In genomic region chr12:113365783-113366182, GRCm38 (mm10) we compare ENCODE assay signal across 22 mouse cellular contexts.
DNase-seq lines count a peak whose midpoint lies in the region; ATAC-seq and TF ChIP-seq lines count a peak whose summit lies in the region.
"Had no signal": no experiment of that assay in that cellular context is flagged by ENCODE, and none has a peak within 500 bp of the region (broad histone marks: within the 10 kb centered on the region; RNA-seq: fewer than 3 reads in every experiment).

No protein-coding gene starts in this region.

- TF ChIP-seq CTCF in intestine, postnatal 0 days (IDR thresholded peaks at IDR 0.05; ENCODE audit: low read depth): no peak
- no peak for TF ChIP-seq CTCF in CH12.LX (conservative IDR thresholded peaks at IDR 0.05 in 1 of 2, IDR thresholded peaks at IDR 0.05 in 1 of 2; ENCODE audit: low read depth in 2 of 2, low read length in 2 of 2)

- dilution Hi-C loops in CH12.LX (cut with MboI; ENCODE audit: extremely low pct_ligation_motif_present, extremely low pct_unique_long_range_greater_than_20kb, low sequenced_read_pairs): no loop called here

- peak; percentile 32 for DNase-seq in intestine, embryonic 14.5 days (ENCODE audit: low spot score)
- DNase-seq in limb, embryonic 11.5 days (ENCODE audit: low spot score): peak; percentile 13
- no peak for DNase-seq in limb, embryonic 10.5 days (ENCODE audit: low spot score)
- DNase-seq in CH12.LX (ENCODE audit: extremely low read depth): no peak
- no peak for DNase-seq in ES-E14 (ENCODE audit: low read depth, low spot score)
- DNase-seq in adrenal gland, postnatal 25 days: no peak
- DNase-seq in lung, postnatal 14 days: no peak
- DNase-seq: adrenal gland, adult 2 months; adrenal gland, adult 8-10 months; adrenal gland, postnatal 10 days; adrenal gland, postnatal 14 days; adrenal gland, postnatal 36 days; cerebellum, adult 11 months; cerebellum, adult 11-12 months; cerebellum, adult 18-20 months; cerebellum, adult 2 months; cerebellum, adult 8-10 months had no signal

- no peak overlapping the region for H3K4me2 ChIP-seq in intestine, embryonic 14.5 days (ENCODE audit: low read length)
- no peak overlapping the region for H3K4me2 ChIP-seq in intestine, postnatal 0 days (replicated peaks; ENCODE audit: low read depth)
- no peak overlapping the region for H3K4me2 ChIP-seq in limb, embryonic 11.5 days (ENCODE audit: low read depth, severe bottlenecking)
- H3K4me2 ChIP-seq in CH12.LX (ENCODE audit: insufficient read depth, low read depth, poor library complexity, severe bottlenecking): no peak overlapping the region

- ATAC-seq in intestine, embryonic 14.5 days (replicated peaks; ENCODE audit: low FRiP score, low TSS enrichment, low read depth): no peak
- ATAC-seq in intestine, postnatal 0 days: no peak
- no peak for ATAC-seq in limb, embryonic 11.5 days (ENCODE audit: insufficient number of reproducible peaks, low FRiP score, low TSS enrichment, low read depth)
- ATAC-seq: activated CD4-positive, CD25-positive, alpha-beta regulatory T cell, adult 4 months; CD4-positive, CD25-positive, alpha-beta regulatory T cell, adult 4 months; Patski had no signal

- no peak overlapping the region for H3K4me3 ChIP-seq in intestine, embryonic 14.5 days (ENCODE audit: low read depth, low read length)
- no peak overlapping the region for H3K4me3 ChIP-seq in intestine, postnatal 0 days (ENCODE audit: low read depth, low read length)
- H3K4me3 ChIP-seq in limb, embryonic 11.5 days (ENCODE audit: low read depth, low read length): no peak overlapping the region
- H3K4me3 ChIP-seq in limb, embryonic 10.5 days: no peak overlapping the region
- H3K4me3 ChIP-seq in CH12.LX (replicated peaks in 1 of 3; ENCODE audit: low read depth in 2 of 3, low read length in 2 of 3, poor library complexity in 1 of 3) (peak overlapping the region; percentile 35 to 54 (median 52)), ES-E14 (ENCODE audit: insufficient read depth in 1 of 2, low read depth in 1 of 2, low read length in 2 of 2, poor library complexity in 1 of 2, severe bottlenecking in 1 of 2) (no peak overlapping the region)

- no peaks in the 10 kb centered on the region for H3K79me2 ChIP-seq in CH12.LX (replicated peaks; ENCODE audit: control insufficient read depth, extremely low read depth, insufficient read depth, poor library complexity, severe bottlenecking)

- TF ChIP-seq EP300 in CH12.LX (IDR thresholded peaks at IDR 0.05; ENCODE audit: low read length): no peak

- H3K36me3 ChIP-seq in intestine, embryonic 14.5 days (ENCODE audit: control insufficient read depth, insufficient read depth, low read length): no peaks in the 10 kb centered on the region
- H3K36me3 ChIP-seq in intestine, postnatal 0 days (ENCODE audit: control insufficient read depth, insufficient read depth): no peaks in the 10 kb centered on the region
- H3K36me3 ChIP-seq in limb, embryonic 11.5 days (ENCODE audit: control insufficient read depth, insufficient read depth, low read length): no peaks in the 10 kb centered on the region
- H3K36me3 ChIP-seq in limb, embryonic 10.5 days: no peaks in the 10 kb centered on the region
- peaks cover 0 to 3% of the 10 kb centered on the region in 2 experiments for H3K36me3 ChIP-seq in CH12.LX (replicated peaks in 1 of 2; ENCODE audit: control insufficient read depth in 1 of 2, insufficient read depth in 1 of 2, low read length in 1 of 2)
- H3K36me3 ChIP-seq in ES-E14 (ENCODE audit: control insufficient read depth, insufficient read depth, low read length, poor library complexity, severe bottlenecking): no peaks in the 10 kb centered on the region
- H3K36me3 ChIP-seq: G1E had no signal

- H3K9ac ChIP-seq in intestine, embryonic 14.5 days (ENCODE audit: low read length): no peak overlapping the region
- no peak overlapping the region for H3K9ac ChIP-seq in intestine, postnatal 0 days (ENCODE audit: low read depth, low read length)
- H3K9ac ChIP-seq in limb, embryonic 11.5 days (ENCODE audit: low read length): no peak overlapping the region
- H3K9ac ChIP-seq in CH12.LX (ENCODE audit: insufficient read depth, low read depth): no peak overlapping the region
- H3K9ac ChIP-seq in ES-E14 (ENCODE audit: insufficient read depth, low read depth, low read length, poor library complexity, severe bottlenecking): no peak overlapping the region

- H3K27ac ChIP-seq in intestine, embryonic 14.5 days (ENCODE audit: low read depth): no peak overlapping the region
- no peak overlapping the region for H3K27ac ChIP-seq in intestine, postnatal 0 days (ENCODE audit: low read depth, low read length)
- H3K27ac ChIP-seq in limb, embryonic 11.5 days (replicated peaks; ENCODE audit: low read depth, low read length): no peak overlapping the region
- no peak overlapping the region for H3K27ac ChIP-seq in limb, embryonic 10.5 days
- H3K27ac ChIP-seq in CH12.LX (ENCODE audit: insufficient read depth, low read depth): no peak overlapping the region
- no peak overlapping the region for H3K27ac ChIP-seq in ES-E14 (ENCODE audit: insufficient read depth, low read depth, low read length, poor library complexity, severe bottlenecking)

- no peak for TF ChIP-seq POLR2A in CH12.LX (IDR thresholded peaks at IDR 0.05; ENCODE audit: low read depth, low read length)

- H3K4me1 ChIP-seq in intestine, embryonic 14.5 days (replicated peaks; ENCODE audit: control insufficient read depth, insufficient read depth, low read length): no peaks in the 10 kb centered on the region
- no peaks in the 10 kb centered on the region for H3K4me1 ChIP-seq in intestine, postnatal 0 days (replicated peaks; ENCODE audit: control insufficient read depth, insufficient read depth, low read length)
- no peaks in the 10 kb centered on the region for H3K4me1 ChIP-seq in limb, embryonic 11.5 days (ENCODE audit: control insufficient read depth, insufficient read depth, low read length)
- H3K4me1 ChIP-seq in limb, embryonic 10.5 days: no peaks in the 10 kb centered on the region
- H3K4me1 ChIP-seq in CH12.LX (ENCODE audit: control insufficient read depth in 1 of 2, insufficient read depth in 2 of 2): peaks cover 0 to 18% of the 10 kb centered on the region in 2 experiments; a peak in 2 of 4 replicates
- H3K4me1 ChIP-seq in ES-E14 (ENCODE audit: control insufficient read depth in 2 of 2, insufficient read depth in 2 of 2, low read length in 2 of 2, poor library complexity in 1 of 2): no peaks in the 10 kb centered on the region

- no peaks in the 10 kb centered on the region for H3K9me3 ChIP-seq in intestine, embryonic 14.5 days (ENCODE audit: control insufficient read depth, low read length)
- H3K9me3 ChIP-seq in intestine, postnatal 0 days (ENCODE audit: control insufficient read depth): no peaks in the 10 kb centered on the region
- no peaks in the 10 kb centered on the region; the same call in 1 of the 2 replicates for H3K9me3 ChIP-seq in limb, embryonic 11.5 days (ENCODE audit: control insufficient read depth, low read length)
- H3K9me3 ChIP-seq in limb, embryonic 10.5 days (replicated peaks): no peaks in the 10 kb centered on the region
- H3K9me3 ChIP-seq in CH12.LX (replicated peaks; ENCODE audit: low read length) (no peaks in the 10 kb centered on the region), ES-E14 (ENCODE audit: control insufficient read depth, insufficient read depth, low read depth, low read length) (no peaks in the 10 kb centered on the region)

- 55% methylated on average over 2 of the region's 2 CpGs for WGBS in intestine, embryonic 14.5 days
- 44% methylated on average over 2 of the region's 2 CpGs for WGBS in intestine, postnatal 0 days
- 61% methylated on average over 2 of the region's 2 CpGs for WGBS in limb, embryonic 11.5 days
- WGBS in limb, embryonic 10.5 days: 64% methylated on average over 2 of the region's 2 CpGs

- in situ Hi-C loops in CH12.LX (cut with MboI; ENCODE audit: low pct_ligation_motif_present, low pct_unique_long_range_greater_than_20kb, low sequenced_read_pairs): no loop called here
- in situ Hi-C loops in ES-E14 (cut with MboI; ENCODE audit: low sequenced_read_pairs in 2 of 2, unreplicated experiment in 2 of 2): no loop called here

- H3K27me3 ChIP-seq in intestine, embryonic 14.5 days (replicated peaks; ENCODE audit: control insufficient read depth, insufficient read depth, low read length): no peaks in the 10 kb centered on the region
- H3K27me3 ChIP-seq in intestine, postnatal 0 days (replicated peaks; ENCODE audit: control insufficient read depth, insufficient read depth, low read length): no peaks in the 10 kb centered on the region
- H3K27me3 ChIP-seq in limb, embryonic 11.5 days (ENCODE audit: control insufficient read depth, insufficient read depth, low read length): no peaks in the 10 kb centered on the region
- H3K27me3 ChIP-seq in limb, embryonic 10.5 days (ENCODE audit: low read depth, poor library complexity, severe bottlenecking): no peaks in the 10 kb centered on the region
- no peaks in the 10 kb centered on the region for H3K27me3 ChIP-seq in CH12.LX (replicated peaks)
- H3K27me3 ChIP-seq: Patski had no signal

- TF ChIP-seq RAD21 in CH12.LX (IDR thresholded peaks at IDR 0.05; ENCODE audit: low read depth, low read length): no peak

TF ChIP-seq in CH12.LX, 34 proteins besides CTCF, POLR2A, EP300 and RAD21:
- TF ChIP-seq USF2 (conservative IDR thresholded peaks at IDR 0.05; ENCODE audit: low read depth, low read length) (no peak), MAFK (IDR thresholded peaks at IDR 0.05; ENCODE audit: insufficient replicate concordance, low read length) (peak; percentile 97)

TF ChIP-seq in ES-E14, 5 proteins besides CTCF, POLR2A, EP300 and RAD21:
- TF ChIP-seq MAFK (IDR thresholded peaks at IDR 0.05; ENCODE audit: insufficient read depth, low read depth, low read length): peak; percentile 66
- TF ChIP-seq ZC3H11A (IDR thresholded peaks at IDR 0.05; ENCODE audit: borderline replicate concordance, low read depth, low read length): no peak

Comparison
In these comparisons a context has a peak if more than half of its experiments do, and no peak if none do; other contexts are left out.
1. DNase-seq: peak in intestine, embryonic 14.5 days (single experiment) and limb, embryonic 11.5 days (single experiment); none in limb, embryonic 10.5 days (single experiment), CH12.LX (single experiment), ES-E14 (single experiment), adrenal gland, postnatal 25 days (single experiment) and lung, postnatal 14 days (single experiment).
2. H3K4me3 ChIP-seq: peak in CH12.LX (3 of 3); none in intestine, embryonic 14.5 days (single experiment), intestine, postnatal 0 days (single experiment), limb, embryonic 11.5 days (single experiment), limb, embryonic 10.5 days (single experiment) and ES-E14 (0 of 2).